Mouse (Mus musculus) erythroblast, embryonic 14.5 days (primary cell): ENCODE results near the gene Zfpl1.

Experiments used
- GATA1 ChIP-seq: IDR thresholded peaks from 2 replicates; pipeline ENCODE4 v1.6.1; 2012; ENCODE audit warnings: low read length, inconsistent platforms, mixed read lengths
- TAL1 ChIP-seq: IDR thresholded peaks from 3 replicates; pipeline ENCODE4 v1.6.1; 2012; ENCODE audit warnings: low read length, inconsistent platforms, mixed read lengths

- no peak for TF ChIP-seq GATA1
- TF ChIP-seq TAL1 = no peak
Measured at GRCm38 (mm10) chr19:6079983-6080480, 4.7 kb downstream of the Zfpl1 start, which contains the start of gene Tmem262.
